Mouse (Mus musculus) lung, postnatal 0 days (tissue): ENCODE results near the gene Itih3.

Experiments used
- CTCF ChIP-seq: IDR thresholded peaks from 2 replicates; pipeline ENCODE4 v1.5.1; 2016; ENCODE audit warnings: antibody characterized with exemption, mild to moderate bottlenecking
- EP300 ChIP-seq: IDR thresholded peaks from 2 replicates; pipeline ENCODE4 v1.6.1; 2016; ENCODE audit warnings: antibody characterized with exemption, mild to moderate bottlenecking, control low read depth

DNA sequence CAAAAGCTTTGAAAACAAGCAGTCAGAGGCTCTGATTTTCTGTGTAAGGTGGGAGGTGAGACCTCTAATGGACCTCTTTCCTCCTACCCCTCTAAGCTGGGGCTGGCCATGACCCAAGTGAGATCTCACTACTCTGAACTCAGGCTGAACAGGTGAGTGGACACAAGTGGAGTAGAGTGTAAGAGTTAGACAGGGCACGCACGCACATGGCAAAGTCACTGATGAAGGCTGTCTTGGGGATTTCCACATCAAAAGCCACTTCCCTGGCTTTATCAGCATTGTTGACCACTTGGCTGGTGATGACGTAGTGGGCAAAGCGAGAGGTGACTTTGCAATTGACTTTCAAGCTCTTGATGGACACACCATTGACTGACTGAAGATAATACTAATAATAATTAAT lies 18.7 kb upstream of the Itih3 start:
- TF ChIP-seq EP300 = 0 out of 2 replicates have a peak, but pooled peaks have one; percentile 14
- no peak for TF ChIP-seq CTCF
